Comparison of ENCODE assay signal across 8 mouse cellular contexts in the genomic region with DNA sequence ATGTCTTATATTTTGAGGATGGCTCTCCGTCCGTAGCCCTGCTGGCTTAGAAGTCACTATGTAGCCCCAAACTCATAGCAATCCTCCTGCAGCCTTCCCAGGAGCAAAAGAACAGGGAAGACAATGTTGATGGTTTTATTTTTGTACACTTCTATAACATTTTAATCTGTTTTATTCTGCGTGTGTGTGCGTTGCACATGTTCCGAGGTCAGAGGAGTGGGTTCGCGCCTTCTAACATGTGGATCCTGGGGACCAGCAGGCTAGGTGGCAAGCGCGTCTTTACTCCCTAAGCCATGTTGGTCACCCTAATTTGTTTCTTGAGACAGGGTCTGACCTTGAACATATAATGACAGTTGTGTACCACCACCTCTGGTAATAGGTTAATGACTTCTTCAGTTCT. TPM values are rescaled to one million over a fixed set of nuclear protein-coding genes. Genes with fewer than 3 reads are reported as not detected.
DNase-seq lines count a peak whose midpoint lies in the region; ATAC-seq and TF ChIP-seq lines count a peak whose summit lies in the region.

No protein-coding gene starts in this region.

- peaks cover 28% of the 10 kb centered on the region for H3K36me3 ChIP-seq in E14TG2a.4 (ENCODE audit: insufficient read depth, low read length)
- H3K36me3 ChIP-seq in forebrain, postnatal 0 days (ENCODE audit: insufficient read depth): no peaks in the 10 kb centered on the region
- no peaks in the 10 kb centered on the region for H3K36me3 ChIP-seq in liver, embryonic 16.5 days (ENCODE audit: control insufficient read depth, insufficient read depth)

- no peak overlapping the region for H3K27ac ChIP-seq in forebrain, postnatal 0 days (ENCODE audit: low read depth, low read length)
- H3K27ac ChIP-seq in liver, embryonic 16.5 days (ENCODE audit: low read length): peak overlapping the region; percentile 81

- peak overlapping the region; percentile 70 for H3K4me2 ChIP-seq in forebrain, postnatal 0 days (ENCODE audit: low read depth)
- peak overlapping the region; percentile 86 for H3K4me2 ChIP-seq in liver, embryonic 16.5 days (ENCODE audit: low read depth, low read length)

- peaks cover 89% of the 10 kb centered on the region for H3K4me1 ChIP-seq in E14TG2a.4 (replicated peaks; ENCODE audit: low read depth, low read length)
- peaks cover 11% of the 10 kb centered on the region; the same call in 1 of the 2 replicates for H3K4me1 ChIP-seq in forebrain, postnatal 0 days (ENCODE audit: insufficient read depth)
- H3K4me1 ChIP-seq in liver, embryonic 16.5 days (ENCODE audit: control insufficient read depth, low read depth, low read length): peaks cover 17% of the 10 kb centered on the region

- peak overlapping the region; percentile 83 for H3K4me3 ChIP-seq in E14TG2a.4 (replicated peaks; ENCODE audit: low read length)
- H3K4me3 ChIP-seq in forebrain, postnatal 0 days (ENCODE audit: low read depth, low read length): peak overlapping the region; percentile 47
- peak overlapping the region; percentile 79 for H3K4me3 ChIP-seq in liver, embryonic 16.5 days (ENCODE audit: low read depth, low read length)

- H3K27me3 ChIP-seq in E14TG2a.4 (ENCODE audit: insufficient read depth, low read length): peaks cover 15% of the 10 kb centered on the region
- peaks cover 32% of the 10 kb centered on the region for H3K27me3 ChIP-seq in forebrain, postnatal 0 days (ENCODE audit: insufficient read depth, low read length)
- 0 out of 2 replicates have a peak, but pooled peaks cover 2% of the 10 kb centered on the region for H3K27me3 ChIP-seq in liver, embryonic 16.5 days (ENCODE audit: control insufficient read depth, insufficient read depth, low read depth, low read length)

- no peak for ATAC-seq in forebrain, postnatal 0 days
- no peak for ATAC-seq in liver, embryonic 16.5 days (ENCODE audit: low read depth)

- H3K9ac ChIP-seq in forebrain, postnatal 0 days: peak overlapping the region; percentile 62; the same call in 1 of the 2 replicates
- peak overlapping the region; percentile 79 for H3K9ac ChIP-seq in liver, embryonic 16.5 days (ENCODE audit: low read depth, low read length)

- 51% methylated on average over 9 of the region's 9 CpGs for WGBS in forebrain, postnatal 0 days
- WGBS in liver, embryonic 16.5 days (ENCODE audit: insufficient replicate concordance): 35% methylated on average over 9 of the region's 9 CpGs

- peak; percentile 90 for DNase-seq in heart, adult 11 months
- DNase-seq in heart, postnatal 4 days: no peak
- no peak for DNase-seq in forebrain, postnatal 0 days
- DNase-seq in adipocyte (ENCODE audit: low spot score): no peak
- no peak for DNase-seq in adrenal gland, postnatal 36 days
- DNase-seq in right cerebral cortex, adult 18-20 months: no peak

- no peak for TF ChIP-seq CTCF in E14TG2a.4 (conservative IDR thresholded peaks at IDR 0.05; ENCODE audit: low read length)
- no peak for TF ChIP-seq CTCF in forebrain, postnatal 0 days (IDR thresholded peaks at IDR 0.05; ENCODE audit: low read depth)

- H3K9me3 ChIP-seq in E14TG2a.4 (ENCODE audit: low read length): no peaks in the 10 kb centered on the region
- H3K9me3 ChIP-seq in forebrain, postnatal 0 days (ENCODE audit: low read length): no peaks in the 10 kb centered on the region
- H3K9me3 ChIP-seq in liver, embryonic 16.5 days (replicated peaks; ENCODE audit: control insufficient read depth, low read length): no peaks in the 10 kb centered on the region

RNA-seq across cellular contexts. Expression of a gene that starts 0.7 kb away (rescaled TPM):
- total RNA-seq in heart, postnatal 4 days (2021): 10 to 100 TPM; 15.8 TPM
- 5.2 and 7.3 TPM in 2 replicates for total RNA-seq in forebrain, postnatal 0 days (2014; rRNA removed)
- polyA plus RNA-seq in forebrain, postnatal 0 days (2015; fragmentation: Nextera tagmentation; extraction: Ambion mirVana): 2.8 and 4.4 TPM in 2 replicates
- polyA plus RNA-seq in liver, embryonic 16.5 days (2015; fragmentation: Nextera tagmentation; extraction: Ambion mirVana): 5.7 and 6.3 TPM in 2 replicates
- total RNA-seq in adrenal gland, postnatal 36 days (2021): 10 to 100 TPM; 11.3 to 13.0 TPM

RNA-seq across cellular contexts. Expression of a gene that starts 5.2 kb away (rescaled TPM):
- 1 to 10 TPM; 1.3 to 1.4 TPM for total RNA-seq in heart, postnatal 4 days (2021)
- 84.8 and 89.2 TPM in 2 replicates for total RNA-seq in forebrain, postnatal 0 days (2014; rRNA removed)
- polyA plus RNA-seq in forebrain, postnatal 0 days (2015; fragmentation: Nextera tagmentation; extraction: Ambion mirVana): 14.2 and 18.8 TPM in 2 replicates
- 0.15 and 0.20 TPM in 2 replicates for polyA plus RNA-seq in liver, embryonic 16.5 days (2015; fragmentation: Nextera tagmentation; extraction: Ambion mirVana)
- total RNA-seq in adrenal gland, postnatal 36 days (2021): 1 to 10 TPM; 4.6 to 7.3 TPM

RNA-seq across cellular contexts. Expression of a gene that starts 12.2 kb away (rescaled TPM):
- 1 to 10 TPM; 6.6 to 6.9 TPM for total RNA-seq in heart, postnatal 4 days (2021)
- total RNA-seq in forebrain, postnatal 0 days (2014; rRNA removed): 1.6 and 1.8 TPM in 2 replicates
- polyA plus RNA-seq in forebrain, postnatal 0 days (2015; fragmentation: Nextera tagmentation; extraction: Ambion mirVana): 0.36 and 1.4 TPM in 2 replicates
- 1.6 and 2.2 TPM in 2 replicates for polyA plus RNA-seq in liver, embryonic 16.5 days (2015; fragmentation: Nextera tagmentation; extraction: Ambion mirVana)
- 1 to 10 TPM; 4.0 to 4.7 TPM for total RNA-seq in adrenal gland, postnatal 36 days (2021)

RNA-seq across cellular contexts. Expression of a gene that starts 24.8 kb away (rescaled TPM):
- total RNA-seq in heart, postnatal 4 days (2021): 1 to 10 TPM; 7.5 to 7.6 TPM
- total RNA-seq in forebrain, postnatal 0 days (2014; rRNA removed): 0.24 and 0.92 TPM in 2 replicates
- polyA plus RNA-seq in forebrain, postnatal 0 days (2015; fragmentation: Nextera tagmentation; extraction: Ambion mirVana): 0.44 and 0.49 TPM in 2 replicates
- polyA plus RNA-seq in liver, embryonic 16.5 days (2015; fragmentation: Nextera tagmentation; extraction: Ambion mirVana): 4.9 and 5.5 TPM in 2 replicates
- 1 to 10 TPM; 4.0 to 4.5 TPM for total RNA-seq in adrenal gland, postnatal 36 days (2021)

RNA-seq across cellular contexts. Expression of a gene that starts 48.7 kb away (rescaled TPM):
- 1 to 10 TPM; 1.6 to 2.4 TPM for total RNA-seq in heart, postnatal 4 days (2021)
- 97.2 and 101 TPM in 2 replicates for total RNA-seq in forebrain, postnatal 0 days (2014; rRNA removed)
- polyA plus RNA-seq in forebrain, postnatal 0 days (2015; fragmentation: Nextera tagmentation; extraction: Ambion mirVana): 62.4 and 68.7 TPM in 2 replicates
- 21.1 and 24.5 TPM in 2 replicates for polyA plus RNA-seq in liver, embryonic 16.5 days (2015; fragmentation: Nextera tagmentation; extraction: Ambion mirVana)
- total RNA-seq in adrenal gland, postnatal 36 days (2021): 1 to 10 TPM in 1 of 2 experiments, under 1 TPM in 1; 0.50 to 3.2 TPM

Comparison
In these comparisons a context has a peak if more than half of its experiments do, and no peak if none do; other contexts are left out.
1. RNA of a gene that starts 5.2 kb away (total RNA-seq): 84.8 to 89.2 TPM in forebrain, postnatal 0 days; 4.6 to 7.3 TPM in adrenal gland, postnatal 36 days and 1.3 to 1.4 TPM in heart, postnatal 4 days; every median in the first group is over 10 times any median in the second.
2. Peak in every context shown above with its lines, with median percentiles within 50 percentile points of each other: H3K4me3 ChIP-seq.